Mouse (Mus musculus) ES-Bruce4 (cell line): ENCODE measurements at regions not wholly inside any gene's neighbourhood (a gene's known extent, or its start where the extent isn't known, plus 50 kb on each side); places are given as distances from the start of the nearest gene placed in this dataset.

ENCODE experiments used
- CTCF ChIP-seq: IDR thresholded peaks from one replicate; pipeline ENCODE4 v1.8.1; 2011; ENCODE audit warnings: low read depth, low read length
- POLR2A ChIP-seq: IDR thresholded peaks from one replicate; pipeline ENCODE4 v1.8.1; 2011; ENCODE audit warnings: low read length; ENCODE audit not compliant: insufficient read depth

GRCm38 (mm10) chr19:36678382-36679027 lies 57.9 kb downstream of the Ppp1r3c start:
- TF ChIP-seq CTCF (no peak), POLR2A (no peak)
